Mouse (Mus musculus) olfactory bulb, adult 2 months (tissue): ENCODE data around the gene Rnft2.

Experiments used
- CTCF ChIP-seq: fragments of 200-500 bp; IDR thresholded peaks from 2 replicates; pipeline ENCODE4 v1.5.1; 2012; ENCODE audit warnings: low read depth, mild to moderate bottlenecking, low read length, moderate library complexity; ENCODE audit not compliant: insufficient read depth
- POLR2A ChIP-seq: fragments of 200-500 bp; IDR thresholded peaks from 2 replicates; pipeline ENCODE4 v1.6.1; 2012; ENCODE audit warnings: mild to moderate bottlenecking, low read depth, low read length, moderate library complexity; ENCODE audit not compliant: insufficient read depth

DNA sequence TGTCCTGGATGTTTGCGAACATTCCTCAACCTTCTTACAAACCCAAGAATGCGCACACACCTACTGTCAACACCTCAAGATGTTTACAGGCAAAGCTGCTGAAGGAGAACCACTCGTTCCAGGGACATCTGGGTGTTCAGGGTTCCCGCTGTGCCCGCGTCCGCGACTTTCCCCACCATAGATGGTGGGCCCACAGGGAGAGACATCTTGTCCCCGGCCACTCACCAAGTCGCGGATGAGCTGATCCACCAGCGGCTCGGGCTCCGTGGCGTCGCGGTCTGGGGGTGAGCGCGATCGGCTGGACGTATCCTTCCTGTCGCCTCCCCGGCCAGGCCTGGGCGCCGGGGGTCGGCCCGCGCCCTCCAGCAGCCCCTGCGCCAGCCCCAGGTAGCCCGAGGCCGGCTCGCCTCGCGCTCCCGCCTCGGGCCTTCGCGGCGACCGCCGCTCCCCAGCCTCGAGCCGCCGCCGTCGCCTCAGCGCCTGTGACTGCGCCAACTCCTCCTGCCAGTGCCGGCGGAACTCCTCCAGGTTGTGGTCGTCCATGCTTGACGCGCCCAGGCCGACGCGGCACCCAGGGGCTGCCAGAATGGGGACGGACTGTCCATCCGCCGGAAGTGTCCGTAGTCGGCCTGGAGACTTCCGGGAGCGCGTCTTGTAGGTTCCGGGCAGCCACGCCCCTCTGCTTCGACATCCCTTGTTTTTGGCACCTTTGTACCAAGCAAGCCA, 89.9 kb downstream of the Rnft2 start, which contains the start of gene Fbxw8:
- TF ChIP-seq POLR2A (peak; percentile 64; the same call in 1 of the 2 replicates), CTCF (no peak)
